In genomic region chr7:83467006-83467405, GRCm38 (mm10) we compare ENCODE assay signal across 9 mouse cellular contexts.
"Had no signal": no experiment of that assay in that cellular context is flagged by ENCODE, and none has a peak within 500 bp of the region (broad histone marks: within the 10 kb centered on the region; RNA-seq: fewer than 3 reads in every experiment).

No protein-coding gene starts in this region.

- DNase-seq: kidney, adult 18-20 months; kidney, adult 9 months; kidney, postnatal 14 days; kidney, postnatal 4 days; liver, postnatal 0 days; lung, embryonic 14.5 days; thymus, adult 2 months; thymus, postnatal 14 days; thymus, postnatal 4 days had no signal
